7 mouse cellular contexts compared by ENCODE assay signal in genomic region chr13:83737826-83738527, GRCm38 (mm10).
A peak's percentile ranks its signal among the peaks of the same experiment; 100 is the strongest.
DNase-seq lines count a peak whose midpoint lies in the region; ATAC-seq and TF ChIP-seq lines count a peak whose summit lies in the region.

No protein-coding gene starts in this region.

- H3K4me2 ChIP-seq in hindbrain, embryonic 16.5 days (ENCODE audit: low read length) = peak overlapping the region; percentile 60

- H3K36me3 ChIP-seq in spleen, adult 2 months (ENCODE audit: control insufficient read depth, insufficient read depth, low read length) = no peaks in the 10 kb centered on the region
- no peaks in the 10 kb centered on the region; the same call in 1 of the 2 replicates for H3K36me3 ChIP-seq in hindbrain, embryonic 16.5 days (ENCODE audit: control insufficient read depth, insufficient read depth, low read length)

- no peaks in the 10 kb centered on the region for H3K9me3 ChIP-seq in hindbrain, embryonic 16.5 days (ENCODE audit: control insufficient read depth, low read length)

- no peak for TF ChIP-seq POLR2A in spleen, adult 2 months (IDR thresholded peaks at IDR 0.05; ENCODE audit: low read depth, low read length)
- no peak for TF ChIP-seq POLR2A in cortical plate, adult 2 months (IDR thresholded peaks at IDR 0.05; ENCODE audit: extremely low read depth, insufficient read depth, low read length)

- peak overlapping the region; percentile 55; the same call in 1 of the 2 replicates for H3K4me3 ChIP-seq in spleen, adult 2 months (ENCODE audit: extremely low read depth, insufficient read depth, insufficient read length)
- H3K4me3 ChIP-seq in cortical plate, adult 2 months (ENCODE audit: insufficient read depth, low read length) = peak overlapping the region; percentile 52
- H3K4me3 ChIP-seq in hindbrain, embryonic 16.5 days (ENCODE audit: low read length) = peak overlapping the region; percentile 52

- no peak for ATAC-seq in hindbrain, embryonic 16.5 days

- H3K9ac ChIP-seq in hindbrain, embryonic 16.5 days (ENCODE audit: low read depth, low read length) = peak overlapping the region; percentile 74

- TF ChIP-seq CTCF in spleen, adult 2 months (IDR thresholded peaks at IDR 0.05; ENCODE audit: extremely low read depth, insufficient read depth, insufficient read length, insufficient replicate concordance) = no peak
- TF ChIP-seq CTCF in cortical plate, adult 2 months (IDR thresholded peaks at IDR 0.05; ENCODE audit: extremely low read depth, insufficient read depth, low read length) = no peak

- peaks cover 20% of the 10 kb centered on the region for H3K27me3 ChIP-seq in spleen, adult 2 months (ENCODE audit: control insufficient read depth, insufficient read depth, low read length)
- no peaks in the 10 kb centered on the region for H3K27me3 ChIP-seq in hindbrain, embryonic 16.5 days (replicated peaks; ENCODE audit: control insufficient read depth, insufficient read depth, low read length)

- H3K4me1 ChIP-seq in spleen, adult 2 months (ENCODE audit: control insufficient read depth, insufficient read depth, insufficient read length) = peaks cover 4% of the 10 kb centered on the region
- H3K4me1 ChIP-seq in cortical plate, adult 2 months (ENCODE audit: control insufficient read depth, insufficient read depth, low read length) = peaks cover 1% of the 10 kb centered on the region; the same call in 1 of the 2 replicates
- no peaks in the 10 kb centered on the region; the same call in 1 of the 2 replicates for H3K4me1 ChIP-seq in hindbrain, embryonic 16.5 days (ENCODE audit: control insufficient read depth, insufficient read depth, low read depth, low read length)

- no peak overlapping the region for H3K27ac ChIP-seq in spleen, adult 2 months (ENCODE audit: insufficient read depth, low read length)
- H3K27ac ChIP-seq in cortical plate, adult 2 months (ENCODE audit: insufficient read depth, low read length) = peak overlapping the region; percentile 92
- H3K27ac ChIP-seq in hindbrain, embryonic 16.5 days (ENCODE audit: low read depth, low read length) = peak overlapping the region; percentile 90

- no peak for DNase-seq in spleen, adult 2 months (ENCODE audit: low read depth in 1 of 2, low spot score in 2 of 2)
- DNase-seq in spleen, adult 18-20 months = no peak
- peak; percentile 70 for DNase-seq in neural tube, embryonic 10.5 days (ENCODE audit: extremely low spot score, low spot score)
- no peak for DNase-seq in frontal cortex, postnatal 10 days (ENCODE audit: low spot score in 2 of 2)
- no peak for DNase-seq in kidney, postnatal 4 days

- WGBS in spleen, adult 2 months = 4% methylated on average over 27 of the region's 27 CpGs
- WGBS in hindbrain, embryonic 16.5 days = under 1% methylated on average over 27 of the region's 27 CpGs
